Mouse (Mus musculus) right cerebral cortex, postnatal 25 days (tissue): ENCODE measurements at regions not wholly inside any gene's neighbourhood (a gene's known extent, or its start where the extent isn't known, plus 50 kb on each side); places are given as distances from the start of the nearest gene placed in this dataset.
"Not testable (repeated sequence)": the region's sequence is repeated elsewhere in the genome, so short reads cannot be mapped to it uniquely, and the experiment has no call there.

Experiments
- DNase-seq: peaks from one replicate; pipeline ENCODE4 v3.0.0; 2022

- no peak for DNase-seq
Measured at GRCm38 (mm10) chr10:126333786-126334185, 367.8 kb downstream of the Lrig3 start.

DNA sequence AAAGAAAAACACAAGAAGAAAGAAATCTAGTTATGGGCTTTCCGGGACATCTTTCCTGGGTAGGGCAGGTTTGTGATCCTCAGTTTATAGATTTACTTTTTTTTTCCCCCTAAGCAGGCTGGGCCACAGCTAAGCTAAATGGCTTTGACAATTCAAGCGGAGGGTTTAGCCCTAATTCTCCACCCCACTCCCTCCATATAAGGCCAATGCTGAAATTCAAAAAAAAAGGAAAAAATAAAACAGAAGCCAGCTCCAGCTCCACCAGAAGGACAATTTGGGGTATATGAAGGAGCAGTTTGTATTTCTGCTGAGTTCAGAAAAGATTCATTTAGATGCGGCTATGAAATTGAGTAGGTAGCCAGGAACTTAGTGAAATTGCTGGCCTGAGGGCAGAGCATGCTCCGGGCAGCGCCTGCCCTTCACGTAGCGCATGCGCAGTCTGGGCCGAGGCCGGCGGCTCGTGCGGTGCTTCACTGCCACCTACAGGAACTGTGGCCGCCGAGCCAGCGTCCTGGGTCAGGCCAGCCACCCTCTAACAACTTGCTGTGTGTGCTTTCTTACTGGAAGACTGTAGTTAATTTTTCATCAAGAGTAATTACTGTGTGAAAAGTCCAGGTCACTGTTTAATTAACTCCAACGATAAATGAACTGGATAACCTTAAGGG is 364.5 kb downstream of the Lrig3 start:
- DNase-seq: peak; percentile 86

DNA sequence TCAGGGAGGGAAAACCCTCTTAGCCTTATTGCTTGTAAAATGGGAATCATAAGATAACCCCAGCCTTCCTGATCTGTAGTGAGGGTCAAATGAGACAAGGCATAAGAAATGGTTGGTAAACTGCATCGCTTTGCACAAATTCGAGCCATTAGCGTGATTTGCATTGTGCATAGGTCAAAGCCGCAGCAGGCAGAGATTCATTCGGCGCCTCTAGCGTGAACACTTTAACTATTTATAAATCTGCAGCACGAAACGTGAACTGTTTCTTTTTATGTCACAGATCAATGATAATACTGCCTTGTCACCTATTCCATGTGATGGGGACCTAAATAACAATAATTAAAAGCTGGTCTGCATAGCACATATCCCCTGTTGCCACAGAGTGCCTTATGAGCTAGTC is 354.9 kb downstream of the Lrig3 start:
- no peak for DNase-seq

DNA sequence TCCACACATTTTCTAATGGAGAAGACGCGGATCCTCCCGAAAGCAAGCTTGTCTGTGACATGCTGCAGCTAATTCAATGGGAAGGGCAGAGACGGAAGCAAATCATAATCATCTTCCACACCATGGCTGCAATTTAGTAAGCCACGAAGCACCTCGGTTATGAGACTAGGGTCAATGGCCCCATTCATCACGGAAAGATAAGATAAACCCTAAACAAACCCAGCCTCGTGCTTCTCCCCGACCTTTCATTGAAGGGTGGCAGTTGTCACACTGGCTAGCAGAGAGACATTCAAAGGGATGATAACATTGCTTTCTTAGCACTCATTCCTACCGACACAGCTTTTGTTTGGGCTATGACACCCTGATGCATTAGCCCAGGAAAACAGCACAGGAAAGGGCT is 353.8 kb downstream of the Lrig3 start:
- no peak for DNase-seq

DNA sequence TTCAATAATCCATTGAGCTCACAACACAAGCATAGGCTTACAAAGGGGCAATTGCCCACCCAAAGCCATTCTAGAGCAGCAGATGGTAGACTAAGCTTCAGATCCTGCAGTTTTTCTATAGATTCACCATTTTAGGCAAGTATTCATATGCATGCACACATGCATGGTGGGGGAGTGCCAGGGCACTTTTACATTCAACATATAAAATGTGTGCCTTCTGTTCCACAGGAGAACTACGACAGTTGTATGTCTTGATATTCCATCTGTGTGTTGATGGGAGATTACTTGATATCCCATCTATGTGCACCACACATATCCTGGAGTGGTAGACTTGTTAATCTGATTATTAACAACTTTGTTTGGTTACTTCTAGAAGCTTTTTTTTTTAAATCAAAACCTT is 334.0 kb downstream of the Lrig3 start:
- DNase-seq: no peak

GRCm38 (mm10) chr10:126298211-126298610 is 332.2 kb downstream of the Lrig3 start:
- no peak for DNase-seq

GRCm38 (mm10) chr10:126295853-126296252 is 329.9 kb downstream of the Lrig3 start:
- no peak for DNase-seq

DNA sequence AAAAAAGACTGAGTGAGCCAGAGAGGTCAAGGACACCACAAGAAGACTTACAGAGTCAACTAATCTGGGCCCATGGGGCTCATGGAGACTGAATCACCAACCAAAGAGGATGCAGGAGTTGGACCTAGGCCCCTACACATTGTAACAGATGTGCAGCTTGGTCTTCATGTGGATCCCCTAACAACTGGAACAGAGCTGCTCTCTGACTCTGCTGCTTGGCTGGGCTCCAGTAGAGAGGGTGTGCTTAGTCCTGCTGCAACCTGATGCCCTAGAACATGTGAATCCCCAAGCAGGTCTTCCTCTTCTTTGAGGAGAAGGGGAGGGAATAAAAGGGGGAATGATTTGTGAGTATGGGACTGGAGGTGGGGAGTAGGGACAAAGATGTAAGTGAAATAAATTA is 325.8 kb downstream of the Lrig3 start:
- no peak for DNase-seq

- DNase-seq: not testable (repeated sequence)
Measured at GRCm38 (mm10) chr10:126285096-126285495, 319.1 kb downstream of the Lrig3 start.

GRCm38 (mm10) chr10:126270376-126270775 is 304.4 kb downstream of the Lrig3 start:
- DNase-seq: no peak

DNA sequence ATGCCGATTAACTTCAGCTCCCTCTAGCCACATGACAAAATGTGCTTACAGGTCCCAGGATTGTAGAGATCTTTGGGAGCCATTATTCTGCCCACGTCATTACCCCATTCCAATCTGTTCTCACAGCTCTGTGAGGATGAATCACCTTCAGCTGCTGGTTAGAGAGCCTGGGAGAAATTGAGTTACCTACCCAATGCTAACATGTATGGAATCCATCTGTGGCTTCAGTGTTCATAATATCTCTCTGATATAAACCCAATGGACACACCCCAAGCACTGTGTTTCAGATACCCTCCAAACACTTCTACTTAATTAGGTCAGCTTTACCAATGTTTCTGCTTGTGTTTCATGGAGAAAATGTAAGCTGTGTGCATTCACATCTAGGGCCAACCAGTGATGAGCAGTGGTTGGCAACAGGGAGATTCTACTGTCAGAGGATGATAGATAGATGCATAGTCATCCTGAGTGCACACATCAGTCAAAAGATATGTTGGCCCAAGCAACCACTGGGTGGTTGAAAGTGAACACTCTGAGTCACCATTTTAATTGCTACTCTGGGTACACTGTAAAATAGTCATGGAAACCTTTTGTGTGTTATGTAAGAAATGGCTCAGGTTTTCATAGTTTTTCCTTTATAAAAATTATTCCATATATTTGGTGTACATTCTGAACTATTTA is 301.5 kb downstream of the Lrig3 start:
- DNase-seq: no peak

GRCm38 (mm10) chr10:126257171-126257570 is 291.2 kb downstream of the Lrig3 start:
- no peak for DNase-seq

DNA sequence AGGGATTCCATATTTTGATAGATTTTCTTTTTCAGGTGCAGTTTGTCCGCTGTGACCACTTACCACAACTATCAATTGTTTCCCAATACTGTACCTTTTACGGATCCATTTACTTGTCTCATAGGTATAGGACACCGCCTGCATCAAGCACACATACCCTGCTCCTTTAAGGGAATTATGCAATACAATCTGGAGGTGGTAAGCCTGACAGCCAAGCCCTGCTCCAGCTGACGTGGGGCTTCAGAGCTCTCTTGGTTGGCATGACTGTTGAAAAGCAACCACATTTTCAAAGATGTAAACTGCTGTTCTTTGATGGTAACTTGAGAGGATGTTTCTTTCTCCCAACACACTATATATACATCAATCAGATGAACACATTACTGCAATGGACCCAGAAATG is 288.2 kb downstream of the Lrig3 start:
- DNase-seq: no peak

DNA sequence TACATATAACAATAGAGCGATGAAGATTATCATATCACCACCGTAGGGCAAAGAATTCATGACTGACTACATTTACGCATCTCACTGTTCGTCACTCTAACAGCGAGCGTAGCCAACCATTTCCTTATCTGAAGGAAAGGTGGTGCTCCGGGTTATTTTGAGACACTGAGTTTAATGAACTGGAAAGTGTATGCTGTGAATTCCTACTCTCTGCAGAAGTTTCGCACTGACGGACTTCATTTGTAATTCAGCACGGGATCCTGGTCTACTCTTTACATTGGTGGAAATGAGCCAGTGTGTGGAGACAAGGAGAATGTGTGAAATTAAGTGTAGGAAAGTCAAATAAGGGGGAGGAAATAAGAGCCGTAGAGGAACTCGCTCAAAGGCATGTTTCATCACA is 283.2 kb downstream of the Lrig3 start:
- no peak for DNase-seq

- no peak for DNase-seq
Measured at GRCm38 (mm10) chr10:126243051-126243450, 277.1 kb downstream of the Lrig3 start.

DNA sequence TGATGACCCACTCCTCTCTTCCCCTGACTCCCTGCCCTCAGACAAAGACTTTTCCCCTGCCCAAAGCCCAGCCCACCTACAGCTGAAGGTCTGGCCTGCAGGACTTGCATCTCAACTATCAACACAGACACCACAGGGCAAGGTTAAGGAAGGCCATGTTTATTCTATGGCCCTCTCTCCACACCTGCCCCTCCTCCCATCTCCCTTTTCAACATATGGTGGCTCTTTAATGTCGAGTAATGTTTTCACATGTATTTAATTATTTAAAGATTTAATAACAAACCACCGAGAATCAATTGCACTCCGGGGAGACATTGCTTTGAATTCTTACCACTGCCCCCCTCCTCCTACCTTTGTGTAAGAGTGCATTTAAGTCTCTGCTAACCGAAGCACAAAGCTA is 273.6 kb downstream of the Lrig3 start:
- no peak for DNase-seq
